Mouse (Mus musculus) lung, embryonic 16.5 days (tissue): ENCODE data around the gene Grk6. TPM values are rescaled to one million over a fixed set of nuclear protein-coding genes. Genes with fewer than 3 reads are reported as not detected.

Experiments
- ATAC-seq: fragments of 200-750 bp; cut with Nextera tagmentation; 2 replicates; pipeline ENCODE4 v1.8.0; 2017; ENCODE audit warnings: low read depth, mild to moderate bottlenecking, moderate library complexity
- H3K27ac ChIP-seq: fragments of 300-500 bp; sonication (generic); 2 replicates; pipeline ENCODE4 v1.5.1; 2014; ENCODE audit warnings: mild to moderate bottlenecking, control low read depth, low read length
- H3K27me3 ChIP-seq: fragments of 300-500 bp; sonication (generic); 2 replicates; pipeline ENCODE4 v1.6.1; 2014; ENCODE audit warnings: low read depth, low read length, mixed read lengths; ENCODE audit not compliant: control insufficient read depth, insufficient read depth
- H3K36me3 ChIP-seq: fragments of 300-500 bp; sonication (generic); 2 replicates; pipeline ENCODE4 v1.6.1; 2014; ENCODE audit warnings: low read length; ENCODE audit not compliant: control insufficient read depth, insufficient read depth
- H3K4me1 ChIP-seq: fragments of 300-500 bp; sonication (generic); replicated peaks from 2 replicates; pipeline ENCODE4 v1.6.1; 2014; ENCODE audit warnings: low read length, mixed read lengths; ENCODE audit not compliant: control insufficient read depth, insufficient read depth
- H3K4me2 ChIP-seq: fragments of 300-500 bp; sonication (generic); 2 replicates; pipeline ENCODE4 v1.6.1; 2014; ENCODE audit warnings: low read depth, low read length, control low read depth
- H3K4me3 ChIP-seq: fragments of 300-500 bp; sonication (generic); 2 replicates; pipeline ENCODE4 v1.5.1; 2014; ENCODE audit warnings: mild to moderate bottlenecking, low read length, control low read depth
- H3K9ac ChIP-seq: fragments of 300-500 bp; sonication (generic); 2 replicates; pipeline ENCODE4 v1.6.1; 2014; ENCODE audit warnings: low read length, control low read depth
- H3K9me3 ChIP-seq: fragments of 300-500 bp; sonication (generic); 2 replicates; pipeline ENCODE4 v1.6.1; 2016; ENCODE audit warnings: low read length; ENCODE audit not compliant: control insufficient read depth
- WGBS: fragments of 180-500 bp; shearing (Covaris S2); extraction: QIAGEN DNeasy Blood & Tissue Kit; methylation state at CpG from one replicate; pipeline ENCODE4 v1.1.7; 2014; 5-methylcytosine and 5-hydroxymethylcytosine counted together
- polyA plus RNA-seq: library from polyadenylated mRNA; unstranded; fragments of >200 nt; fragmentation: Nextera tagmentation; extraction: Ambion mirVana; gene quantifications from 2 replicates; pipeline ENCODE4 v1.2.1, GENCODE M21; 2015

Gene Grk6
- polyA plus RNA-seq, 1 experiment from 2014 or later: 15.5 TPM

GRCm38 (mm10) chr13:55500575-55500974 is 55.7 kb downstream of the Grk6 start:
- Histone ChIP-seq H3K4me2 (no peak overlapping the region), H3K27ac (no peak overlapping the region), H3K9ac (no peak overlapping the region), H3K4me3 (no peak overlapping the region), H3K4me1 (peaks cover 4% of the 10 kb centered on the region), H3K9me3 (no peaks in the 10 kb centered on the region), H3K27me3 (peaks cover 3% of the 10 kb centered on the region; the same call in 1 of the 2 replicates), H3K36me3 (peaks cover 19% of the 10 kb centered on the region)
- ATAC-seq: peak; percentile 61; the same call in 1 of the 2 replicates
- 45% methylated on average over 10 of the region's 10 CpGs for WGBS

GRCm38 (mm10) chr13:55502405-55502804 is 57.5 kb downstream of the Grk6 start:
- peaks cover 26% of the 10 kb centered on the region for H3K36me3 ChIP-seq
- 88% methylated on average over 8 of the region's 8 CpGs for WGBS
- H3K4me2 ChIP-seq: no peak overlapping the region

GRCm38 (mm10) chr13:55504390-55504789 is 59.5 kb downstream of the Grk6 start:
- H3K36me3 ChIP-seq: peaks cover 31% of the 10 kb centered on the region

More at GRCm38 (mm10) chr13:55502405-55502804, 57.5 kb downstream of the Grk6 start:
- no peak overlapping the region for H3K4me3 ChIP-seq
- H3K9me3 ChIP-seq: no peaks in the 10 kb centered on the region
- H3K4me1 ChIP-seq: no peaks in the 10 kb centered on the region
- peaks cover 3% of the 10 kb centered on the region; the same call in 1 of the 2 replicates for H3K27me3 ChIP-seq
- H3K9ac ChIP-seq: no peak overlapping the region
- H3K27ac ChIP-seq: no peak overlapping the region
- no peak for ATAC-seq

GRCm38 (mm10) chr13:55505810-55506209 is 60.9 kb downstream of the Grk6 start:
- 90% methylated on average over 9 of the region's 9 CpGs for WGBS
- H3K4me1 ChIP-seq: peaks cover 11% of the 10 kb centered on the region
- peaks cover 29% of the 10 kb centered on the region for H3K36me3 ChIP-seq
- H3K27me3 ChIP-seq: no peaks in the 10 kb centered on the region
- ATAC-seq: no peak
- no peak overlapping the region for H3K9ac ChIP-seq
- no peaks in the 10 kb centered on the region for H3K9me3 ChIP-seq
- no peak overlapping the region for H3K4me2 ChIP-seq
- no peak overlapping the region for H3K27ac ChIP-seq
- H3K4me3 ChIP-seq: no peak overlapping the region

More at GRCm38 (mm10) chr13:55504390-55504789, 59.5 kb downstream of the Grk6 start:
- Histone ChIP-seq H3K9me3 (no peaks in the 10 kb centered on the region), H3K9ac (no peak overlapping the region), H3K4me3 (no peak overlapping the region), H3K4me2 (no peak overlapping the region), H3K27ac (no peak overlapping the region), H3K27me3 (no peaks in the 10 kb centered on the region), H3K4me1 (no peaks in the 10 kb centered on the region)
- 85% methylated on average over 5 of the region's 5 CpGs for WGBS
- ATAC-seq: no peak

- Histone ChIP-seq H3K4me2 (no peak overlapping the region), H3K4me1 (peaks cover 20% of the 10 kb centered on the region), H3K4me3 (no peak overlapping the region), H3K27ac (no peak overlapping the region), H3K27me3 (no peaks in the 10 kb centered on the region), H3K9ac (no peak overlapping the region), H3K9me3 (no peaks in the 10 kb centered on the region), H3K36me3 (peaks cover 29% of the 10 kb centered on the region)
- 88% methylated on average over 10 of the region's 10 CpGs for WGBS
- ATAC-seq: no peak
Observed at GRCm38 (mm10) chr13:55506697-55507096, 61.8 kb downstream of the Grk6 start.

- Histone ChIP-seq H3K4me2 (no peak overlapping the region), H3K27me3 (no peaks in the 10 kb centered on the region), H3K9me3 (no peaks in the 10 kb centered on the region), H3K27ac (no peak overlapping the region), H3K4me3 (no peak overlapping the region), H3K4me1 (peaks cover 29% of the 10 kb centered on the region), H3K36me3 (peaks cover 23% of the 10 kb centered on the region), H3K9ac (no peak overlapping the region)
- WGBS: 62% methylated on average over 11 of the region's 11 CpGs
- ATAC-seq: no peak
Observed at GRCm38 (mm10) chr13:55507877-55508276, 63.0 kb downstream of the Grk6 start.

GRCm38 (mm10) chr13:55508531-55508930 is 63.7 kb downstream of the Grk6 start:
- peaks cover 29% of the 10 kb centered on the region for H3K4me1 ChIP-seq
- no peaks in the 10 kb centered on the region for H3K9me3 ChIP-seq
- H3K27me3 ChIP-seq: no peaks in the 10 kb centered on the region
- no peak overlapping the region for H3K9ac ChIP-seq
- 94% methylated on average over 10 of the region's 10 CpGs for WGBS
- no peak overlapping the region for H3K4me2 ChIP-seq
- peaks cover 23% of the 10 kb centered on the region for H3K36me3 ChIP-seq
- no peak for ATAC-seq
- no peak overlapping the region for H3K27ac ChIP-seq
- H3K4me3 ChIP-seq: no peak overlapping the region

- Histone ChIP-seq H3K4me2 (peak overlapping the region; percentile 66), H3K4me3 (peak overlapping the region; percentile 4; the same call in 1 of the 2 replicates), H3K9ac (0 out of 2 replicates have a peak overlapping the region, but pooled peaks have one; percentile 32), H3K27ac (peak overlapping the region; percentile 96; the same call in 1 of the 2 replicates), H3K27me3 (no peaks in the 10 kb centered on the region), H3K36me3 (peaks cover 21% of the 10 kb centered on the region), H3K4me1 (peaks cover 29% of the 10 kb centered on the region), H3K9me3 (no peaks in the 10 kb centered on the region)
- WGBS: 27% methylated on average over 3 of the region's 3 CpGs
- ATAC-seq: peak; percentile 2
Observed at GRCm38 (mm10) chr13:55510332-55510667, 65.4 kb downstream of the Grk6 start.
